Mouse (Mus musculus) heart, adult 2 months (tissue): ENCODE measurements around the gene Haus6. TPM values are rescaled to one million over a fixed set of nuclear protein-coding genes. Genes with fewer than 3 reads are reported as not detected.
A peak's percentile ranks its signal among the peaks of the same experiment; 100 is the strongest.

ENCODE experiments used
- DNase-seq, 2 experiments: peaks; one replicate each; pipeline ENCODE4 v3.0.0; 2021
- H3K27ac ChIP-seq: fragments of 200-600 bp; 2 replicates; pipeline ENCODE4 v1.8.1; 2022
- H3K27me3 ChIP-seq: fragments of 200-500 bp; 2 replicates; pipeline ENCODE4 v1.6.1; 2012; ENCODE audit warnings: mild to moderate bottlenecking, low read length, inconsistent platforms, mixed read lengths; ENCODE audit not compliant: control insufficient read depth, insufficient read depth
- H3K36me3 ChIP-seq: fragments of 200-500 bp; 2 replicates; pipeline ENCODE4 v1.6.1; 2012; ENCODE audit warnings: low read length, inconsistent platforms; ENCODE audit not compliant: control insufficient read depth, insufficient read depth
- H3K4me1 ChIP-seq: fragments of 200-500 bp; 2 replicates; pipeline ENCODE4 v1.6.1; 2011; ENCODE audit warnings: low read length; ENCODE audit not compliant: control insufficient read depth, insufficient read depth
- H3K4me3 ChIP-seq: fragments of 200-600 bp; 2 replicates; pipeline ENCODE4 v1.8.1; 2022
- H3K79me2 ChIP-seq: fragments of 200-500 bp; replicated peaks from 2 replicates; pipeline ENCODE4 v1.6.1; 2012; ENCODE audit warnings: mild to moderate bottlenecking, inconsistent platforms, low read length, moderate library complexity, mixed read lengths; ENCODE audit not compliant: control insufficient read depth, insufficient read depth
- H3K9ac ChIP-seq: fragments of 200-500 bp; 2 replicates; pipeline ENCODE4 v1.6.1; 2012; ENCODE audit warnings: low read depth, mild to moderate bottlenecking, control low read depth, inconsistent platforms, low read length, mixed read lengths
- CTCF ChIP-seq: fragments of 200-600 bp; IDR thresholded peaks from 2 replicates; pipeline ENCODE4 v1.8.1; 2022; ENCODE audit warnings: antibody characterized with exemption, mild to moderate bottlenecking, moderate library complexity
- EP300 ChIP-seq: fragments of 200-500 bp; IDR thresholded peaks from 2 replicates; pipeline ENCODE4 v1.6.1; 2011; ENCODE audit warnings: low read depth, low read length, control low read depth; ENCODE audit not compliant: insufficient read depth
- POLR2A ChIP-seq: fragments of 200-500 bp; IDR thresholded peaks from 2 replicates; pipeline ENCODE4 v1.6.1; 2011; ENCODE audit warnings: mild to moderate bottlenecking, low read depth, low read length, control low read depth; ENCODE audit not compliant: insufficient read depth
- WGBS: fragments of 180-500 bp; shearing (Covaris S2); methylation state at CpG from one replicate; pipeline ENCODE4 v1.1.7; 2018; 5-methylcytosine and 5-hydroxymethylcytosine counted together
- intact Hi-C: fragments of 180-260 bp; cut with DNase I; formaldehyde crosslinking; loops from one replicate; pipeline ENCODE4 v1.15.1; 2025
- polyA plus RNA-seq: library from polyadenylated mRNA; depleted of rRNA; stranded (reverse); fragments of >200 nt; gene quantifications from 2 replicates; pipeline ENCODE4 v1.2.3, GENCODE M21; 2012; rRNA removed
- total RNA-seq, 2 experiments: library from RNA; stranded (reverse); gene quantifications; 2 replicates each; pipeline ENCODE4 v1.2.3; 2021

Haus6 gene
- total and polyA plus RNA-seq, 3 experiments: 1.3 to 5.5 (median 4.7) TPM

- TF ChIP-seq CTCF: no peak
- no peak for TF ChIP-seq EP300
- no peak for TF ChIP-seq POLR2A
- Histone ChIP-seq H3K9ac (no peak overlapping the region), H3K4me3 (no peak overlapping the region), H3K27me3 (no peaks in the 10 kb centered on the region), H3K79me2 (no peaks in the 10 kb centered on the region), H3K36me3 (no peaks in the 10 kb centered on the region), H3K4me1 (no peaks in the 10 kb centered on the region), H3K27ac (no peak overlapping the region)
- intact Hi-C loops: loop anchor here (5.0 kb wide), 2 partner anchors 37 to 52 kb away; no protein-coding TSS in a partner anchor
- WGBS: 89% methylated on average over 5 of the region's 5 CpGs
- no peak for DNase-seq
Measured at GRCm38 (mm10) chr4:86538936-86539335, 72.9 kb downstream of the Haus6 start.

GRCm38 (mm10) chr4:86537972-86538371 is 73.9 kb downstream of the Haus6 start:
- peak; percentile 11 to 36 for DNase-seq
- Histone ChIP-seq H3K4me1 (no peaks in the 10 kb centered on the region), H3K79me2 (no peaks in the 10 kb centered on the region), H3K4me3 (no peak overlapping the region), H3K36me3 (no peaks in the 10 kb centered on the region), H3K9ac (no peak overlapping the region), H3K27me3 (no peaks in the 10 kb centered on the region), H3K27ac (no peak overlapping the region)
- TF ChIP-seq EP300: no peak
- peak; percentile 86 for TF ChIP-seq CTCF
- no peak for TF ChIP-seq POLR2A
- intact Hi-C loops: loop anchor here (5.0 kb wide), 2 partner anchors 36 to 51 kb away; no protein-coding TSS in a partner anchor
- 39% methylated on average over 4 of the region's 4 CpGs for WGBS

- no peaks in the 10 kb centered on the region for H3K79me2 ChIP-seq
- intact Hi-C loops: no loop called here
- no peak overlapping the region for H3K4me3 ChIP-seq
- H3K27me3 ChIP-seq: no peaks in the 10 kb centered on the region
- DNase-seq: no peak
- H3K27ac ChIP-seq: no peak overlapping the region
- no peaks in the 10 kb centered on the region for H3K4me1 ChIP-seq
- H3K36me3 ChIP-seq: no peaks in the 10 kb centered on the region
- 61% methylated on average over 5 of the region's 5 CpGs for WGBS
- TF ChIP-seq POLR2A (no peak), CTCF (no peak), EP300 (no peak)
- H3K9ac ChIP-seq: no peak overlapping the region
Measured at GRCm38 (mm10) chr4:86534091-86534481, 77.8 kb downstream of the Haus6 start.

- H3K4me3 ChIP-seq: no peak overlapping the region
- 78% methylated on average over 8 of the region's 8 CpGs for WGBS
- H3K27me3 ChIP-seq: no peaks in the 10 kb centered on the region
- no peaks in the 10 kb centered on the region for H3K79me2 ChIP-seq
- H3K27ac ChIP-seq: no peak overlapping the region
- intact Hi-C loops: no loop called here
- H3K4me1 ChIP-seq: no peaks in the 10 kb centered on the region
- DNase-seq: no peak
- no peaks in the 10 kb centered on the region for H3K36me3 ChIP-seq
- no peak overlapping the region for H3K9ac ChIP-seq
- TF ChIP-seq EP300: no peak
- no peak for TF ChIP-seq CTCF
- no peak for TF ChIP-seq POLR2A
Measured at GRCm38 (mm10) chr4:86533406-86534090, 78.3 kb downstream of the Haus6 start.

DNA sequence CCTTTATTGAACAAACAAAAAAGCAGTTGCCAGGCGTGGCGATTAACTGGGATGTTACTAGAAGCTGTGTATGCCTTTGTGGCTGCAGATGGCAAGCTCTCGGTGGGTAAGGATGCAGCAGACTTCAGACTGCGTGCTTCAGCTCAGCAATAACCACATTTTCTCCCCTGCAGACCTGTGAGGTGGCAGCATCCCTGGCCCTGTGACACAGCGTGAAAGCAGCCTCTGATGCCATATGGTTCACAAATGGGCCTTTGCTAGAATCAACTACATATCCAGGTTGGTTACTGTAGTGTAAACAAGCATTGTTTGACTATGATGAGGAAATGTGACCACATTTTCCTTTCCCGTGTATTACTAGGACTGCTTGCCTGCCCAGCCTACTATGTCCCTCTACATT is 82.7 kb downstream of the Haus6 start:
- Histone ChIP-seq H3K27ac (no peak overlapping the region), H3K36me3 (no peaks in the 10 kb centered on the region), H3K27me3 (no peaks in the 10 kb centered on the region), H3K9ac (no peak overlapping the region), H3K4me3 (no peak overlapping the region), H3K4me1 (no peaks in the 10 kb centered on the region), H3K79me2 (no peaks in the 10 kb centered on the region)
- WGBS: 80% methylated on average over 6 of the region's 6 CpGs
- no peak for DNase-seq
- TF ChIP-seq EP300 (no peak), POLR2A (no peak), CTCF (no peak)
- intact Hi-C loops: no loop called here

Other genes starting within 250 kb of the Haus6 start
- not detected for gene Saxo1, start 53.7 kb downstream of the Haus6 start, total RNA-seq
- gene Saxo1, start 53.7 kb downstream of the Haus6 start, polyA plus RNA-seq: 0.16 and 0.18 TPM in 2 replicates
- gene Rraga, start 36.4 kb downstream of the Haus6 start, total RNA-seq: 10 to 100 TPM; 55.3 to 65.5 TPM
- 29.3 and 35.2 TPM in 2 replicates for gene Rraga, start 36.4 kb downstream of the Haus6 start, polyA plus RNA-seq
- 100 to 1,000 TPM; 115 to 120 TPM for gene Plin2, start 58.0 kb upstream of the Haus6 start, total RNA-seq
- gene Plin2, start 58.0 kb upstream of the Haus6 start, polyA plus RNA-seq: 89.4 and 117 TPM in 2 replicates
- gene Dennd4c, start 136.5 kb upstream of the Haus6 start, total RNA-seq: 10 to 100 TPM; 36.0 to 36.3 TPM
- 7.1 and 12.4 TPM in 2 replicates for gene Dennd4c, start 136.5 kb upstream of the Haus6 start, polyA plus RNA-seq
- gene Rps6, start 245.4 kb upstream of the Haus6 start, total RNA-seq: 100 to 1,000 TPM; 491 to 601 TPM
- 325 and 404 TPM in 2 replicates for gene Rps6, start 245.4 kb upstream of the Haus6 start, polyA plus RNA-seq